Mouse (Mus musculus) embryonic fibroblast, embryonic 13.5 days (primary cell): ENCODE measurements at regions not wholly inside any gene's neighbourhood (a gene's known extent, or its start where the extent isn't known, plus 50 kb on each side); places are given as distances from the start of the nearest gene placed in this dataset.

Experiments used
- CTCF ChIP-seq: IDR thresholded peaks from 2 replicates; pipeline ENCODE4 v1.5.1; 2011; ENCODE audit warnings: mild to moderate bottlenecking, control low read depth, low read length, moderate library complexity, borderline replicate concordance; ENCODE audit not compliant: insufficient read depth
- POLR2A ChIP-seq: IDR thresholded peaks from 2 replicates; pipeline ENCODE4 v1.6.1; 2011; ENCODE audit warnings: low read depth, mild to moderate bottlenecking, control low read depth, low read length, moderate library complexity

DNA sequence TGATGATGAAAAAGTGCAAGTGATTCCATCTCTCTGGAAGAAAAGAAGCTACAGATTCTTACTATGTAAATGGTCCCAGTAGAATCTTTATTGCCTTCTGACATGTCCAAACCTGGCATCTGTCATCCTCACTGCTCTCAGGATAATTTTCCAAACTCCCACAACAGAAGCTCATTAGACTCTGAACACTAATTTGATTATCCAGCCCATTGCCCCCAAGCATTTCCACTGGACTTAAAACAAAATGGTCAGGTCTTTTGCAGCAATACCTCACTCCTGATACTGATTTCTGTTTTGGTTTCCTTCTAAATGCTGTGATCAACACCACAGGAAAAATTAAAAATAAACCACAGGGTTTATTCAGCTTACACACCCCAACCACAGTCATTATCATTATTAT lies 171.5 kb upstream of the Chodl start:
- TF ChIP-seq CTCF (no peak), POLR2A (no peak)
